Mouse (Mus musculus) stomach, postnatal 0 days (tissue): ENCODE measurements around the gene Creg2. TPM values are rescaled to one million over a fixed set of nuclear protein-coding genes. Genes with fewer than 3 reads are reported as not detected.
"Not testable (repeated sequence)": the region's sequence is repeated elsewhere in the genome, so short reads cannot be mapped to it uniquely, and the experiment has no call there.

Experiments used
- ATAC-seq: fragments of 200-750 bp; cut with Nextera tagmentation; 2 replicates; pipeline ENCODE4 v1.8.0; 2017; ENCODE audit not compliant: low FRiP score, low TSS enrichment
- DNase-seq: peaks from one replicate; pipeline ENCODE4 v3.0.0-alpha.2; 2016; ENCODE audit warnings: low spot score
- H3K27ac ChIP-seq: fragments of 300-500 bp; sonication (generic); replicated peaks from 2 replicates; pipeline ENCODE4 v1.5.1; 2014; ENCODE audit warnings: mild to moderate bottlenecking, control low read depth
- H3K27me3 ChIP-seq: fragments of 300-500 bp; sonication (generic); 2 replicates; pipeline ENCODE4 v1.6.1; 2014; ENCODE audit warnings: low read length; ENCODE audit not compliant: control insufficient read depth, insufficient read depth
- H3K36me3 ChIP-seq: fragments of 300-500 bp; sonication (generic); 2 replicates; pipeline ENCODE4 v1.6.1; 2014; ENCODE audit warnings: low read length, mixed read lengths; ENCODE audit not compliant: control insufficient read depth, insufficient read depth
- H3K4me1 ChIP-seq: fragments of 300-500 bp; sonication (generic); replicated peaks from 2 replicates; pipeline ENCODE4 v1.6.1; 2014; ENCODE audit warnings: antibody characterized with exemption; ENCODE audit not compliant: control insufficient read depth, insufficient read depth
- H3K4me2 ChIP-seq: fragments of 300-500 bp; sonication (generic); replicated peaks from 2 replicates; pipeline ENCODE4 v1.6.1; 2014; ENCODE audit warnings: low read depth, mild to moderate bottlenecking, control low read depth, moderate library complexity
- H3K4me3 ChIP-seq: fragments of 300-500 bp; sonication (generic); 2 replicates; pipeline ENCODE4 v1.5.1; 2014; ENCODE audit warnings: low read depth, low read length, control low read depth
- H3K9ac ChIP-seq: fragments of 300-500 bp; sonication (generic); 2 replicates; pipeline ENCODE4 v1.6.1; 2014; ENCODE audit warnings: mild to moderate bottlenecking, low read length, control low read depth, mixed read lengths
- H3K9me3 ChIP-seq: fragments of 300-500 bp; sonication (generic); 2 replicates; pipeline ENCODE4 v1.6.1; 2016; ENCODE audit warnings: low read length; ENCODE audit not compliant: control insufficient read depth
- CTCF ChIP-seq: IDR thresholded peaks from 2 replicates; pipeline ENCODE4 v1.5.1; 2016; ENCODE audit warnings: antibody characterized with exemption, low read depth, mild to moderate bottlenecking, moderate library complexity
- EP300 ChIP-seq: optimal IDR thresholded peaks from 2 replicates; pipeline ENCODE3; 2016; ENCODE audit warnings: antibody characterized with exemption
- WGBS: fragments of 180-500 bp; shearing (Covaris S2); extraction: QIAGEN DNeasy Blood & Tissue Kit; methylation state at CpG from one replicate; pipeline ENCODE4 v1.1.7; 2014; 5-methylcytosine and 5-hydroxymethylcytosine counted together
- polyA plus RNA-seq: library from polyadenylated mRNA; unstranded; fragments of >200 nt; fragmentation: Nextera tagmentation; extraction: Ambion mirVana; gene quantifications from 2 replicates; pipeline ENCODE4 v1.2.1, GENCODE M21; 2015

The Creg2 gene
- polyA plus RNA-seq, 1 experiment from 2014 or later, result 0.30 TPM

- Histone ChIP-seq H3K27me3 (no peaks in the 10 kb centered on the region), H3K4me2 (no peak overlapping the region), H3K4me1 (no peaks in the 10 kb centered on the region), H3K36me3 (no peaks in the 10 kb centered on the region), H3K9me3 (no peaks in the 10 kb centered on the region), H3K27ac (no peak overlapping the region), H3K4me3 (no peak overlapping the region), H3K9ac (no peak overlapping the region)
- ATAC-seq (no peak), DNase-seq (no peak)
- TF ChIP-seq CTCF (no peak), EP300 (no peak)
- WGBS, result 80% methylated on average over 7 of the region's 7 CpGs
Observed at GRCm38 (mm10) chr1:39664039-39664625, 12.9 kb upstream of the Creg2 start.

- Histone ChIP-seq H3K9me3 (peaks cover 2% of the 10 kb centered on the region; the same call in 1 of the 2 replicates), H3K4me2 (no peak overlapping the region), H3K27ac (no peak overlapping the region), H3K4me1 (no peaks in the 10 kb centered on the region), H3K9ac (no peak overlapping the region), H3K4me3 (no peak overlapping the region), H3K27me3 (no peaks in the 10 kb centered on the region), H3K36me3 (no peaks in the 10 kb centered on the region)
- 82% methylated on average over 4 of the region's 4 CpGs for WGBS
- TF ChIP-seq EP300 (no peak), CTCF (no peak)
- ATAC-seq (no peak), DNase-seq (no peak)
Observed at GRCm38 (mm10) chr1:39663050-39663449, 11.8 kb upstream of the Creg2 start.

GRCm38 (mm10) chr1:39656976-39657529 is 5.8 kb upstream of the Creg2 start:
- DNase-seq (no peak), ATAC-seq (no peak)
- Histone ChIP-seq H3K36me3 (no peaks in the 10 kb centered on the region), H3K9ac (no peak overlapping the region), H3K4me3 (no peak overlapping the region), H3K27ac (no peak overlapping the region), H3K4me1 (no peaks in the 10 kb centered on the region), H3K4me2 (no peak overlapping the region), H3K27me3 (no peaks in the 10 kb centered on the region), H3K9me3 (peaks cover 2% of the 10 kb centered on the region; the same call in 1 of the 2 replicates)
- WGBS, result 57% methylated on average over 6 of the region's 6 CpGs
- no peak for TF ChIP-seq CTCF

GRCm38 (mm10) chr1:39654901-39655300 is 3.6 kb upstream of the Creg2 start:
- not testable (repeated sequence) for H3K27ac ChIP-seq, H3K9ac ChIP-seq, DNase-seq, H3K4me2 ChIP-seq, H3K36me3 ChIP-seq, H3K4me1 ChIP-seq, H3K9me3 ChIP-seq, ATAC-seq, H3K27me3 ChIP-seq, H3K4me3 ChIP-seq
- whole genome bisulfite sequencing, result 92% methylated on average over 18 of the region's 18 CpGs

- DNase-seq (no peak), ATAC-seq (no peak)
- Histone ChIP-seq H3K4me3 (no peak overlapping the region), H3K4me1 (peaks cover 2% of the 10 kb centered on the region; the same call in 1 of the 2 replicates), H3K4me2 (no peak overlapping the region), H3K27ac (no peak overlapping the region), H3K27me3 (peaks cover 3% of the 10 kb centered on the region; the same call in 1 of the 2 replicates), H3K36me3 (no peaks in the 10 kb centered on the region), H3K9ac (no peak overlapping the region), H3K9me3 (no peaks in the 10 kb centered on the region)
- WGBS, result 75% methylated on average over 4 of the region's 4 CpGs
- TF ChIP-seq CTCF, result no peak
- TF ChIP-seq EP300, result no peak
Observed at GRCm38 (mm10) chr1:39653028-39653427, 1.8 kb upstream of the Creg2 start.

GRCm38 (mm10) chr1:39650435-39651240 is 636 bp downstream of the Creg2 start:
- Histone ChIP-seq H3K9me3 (no peaks in the 10 kb centered on the region), H3K36me3 (no peaks in the 10 kb centered on the region), H3K4me3 (peak overlapping the region; percentile 40), H3K27ac (no peak overlapping the region), H3K4me1 (peaks cover 2% of the 10 kb centered on the region; the same call in 1 of the 2 replicates), H3K9ac (peak overlapping the region; percentile 35; the same call in 1 of the 2 replicates), H3K27me3 (peaks cover 3% of the 10 kb centered on the region; the same call in 1 of the 2 replicates), H3K4me2 (peak overlapping the region; percentile 96)
- TF ChIP-seq CTCF, result peak; percentile 81
- no peak for TF ChIP-seq EP300
- DNase-seq (peak; percentile 66), ATAC-seq (peak; percentile 73)
- WGBS, result under 1% methylated on average over 71 of the region's 73 CpGs
